Comparison of ENCODE assay signal across 15 mouse cellular contexts in the genomic region with DNA sequence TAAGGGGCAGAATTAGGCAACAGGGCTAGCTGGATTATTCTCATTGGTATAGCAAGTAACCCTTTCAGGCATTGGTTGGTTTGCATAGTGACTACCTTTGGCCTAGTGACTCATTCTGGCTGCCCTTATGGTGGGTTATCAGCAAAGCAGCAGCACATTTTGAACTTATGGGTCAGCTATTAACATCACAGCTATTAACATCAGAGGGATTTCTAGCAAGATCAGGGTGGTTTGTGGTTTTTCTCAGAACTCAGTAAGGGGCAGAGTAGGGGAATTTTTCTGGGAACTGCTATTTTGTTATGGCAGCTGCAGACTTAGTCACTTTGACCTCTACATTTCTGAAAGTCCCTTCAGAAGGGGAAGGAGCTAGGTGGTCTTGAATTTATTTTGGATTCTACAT.
"Had no signal": no experiment of that assay in that cellular context is flagged by ENCODE, and none has a peak within 500 bp of the region (broad histone marks: within the 10 kb centered on the region; RNA-seq: fewer than 3 reads in every experiment).

No protein-coding gene starts in this region.

- H3K4me1 ChIP-seq: midbrain, embryonic 10.5 days; midbrain, embryonic 12.5 days; neural tube, embryonic 12.5 days; stomach, embryonic 15.5 days had no signal

- H3K4me2 ChIP-seq: lung, embryonic 14.5 days; midbrain, embryonic 12.5 days; neural tube, embryonic 12.5 days; stomach, embryonic 15.5 days had no signal

- ATAC-seq: midbrain, embryonic 16.5 days had no signal

- H3K27me3 ChIP-seq: midbrain, embryonic 12.5 days; neural tube, embryonic 12.5 days; stomach, embryonic 15.5 days had no signal

- H3K4me3 ChIP-seq: midbrain, embryonic 10.5 days; midbrain, embryonic 12.5 days; neural tube, embryonic 12.5 days; stomach, embryonic 15.5 days had no signal

- H3K36me3 ChIP-seq: midbrain, embryonic 10.5 days; midbrain, embryonic 12.5 days; neural tube, embryonic 12.5 days; stomach, embryonic 15.5 days had no signal

- H3K27ac ChIP-seq: midbrain, embryonic 10.5 days; midbrain, embryonic 12.5 days; neural tube, embryonic 12.5 days; stomach, embryonic 15.5 days; stomach, postnatal 0 days had no signal

- H3K9me3 ChIP-seq: stomach, embryonic 15.5 days had no signal

- H3K9ac ChIP-seq: lung, embryonic 14.5 days; midbrain, embryonic 12.5 days; neural tube, embryonic 12.5 days; stomach, embryonic 15.5 days had no signal

- DNase-seq: lung, adult 18-20 months; lung, embryonic 14.5 days; lung, postnatal 10 days; lung, postnatal 4 days; midbrain, embryonic 14.5 days; right cerebral cortex, postnatal 14 days; thymus, adult 2 months; thymus, postnatal 25 days; thymus, postnatal 4 days had no signal
